Mouse (Mus musculus) brain, embryonic 14.5 days (tissue): Measurements from ENCODE around the gene Lck.

Source experiments
- CTCF ChIP-seq: fragments of 200-500 bp; IDR thresholded peaks from 2 replicates; pipeline ENCODE4 v1.5.1; 2012; ENCODE audit warnings: inconsistent platforms, mild to moderate bottlenecking, moderate library complexity, borderline replicate concordance; ENCODE audit not compliant: insufficient read depth, insufficient read length; ENCODE audit errors: extremely low read depth
- POLR2A ChIP-seq: fragments of 200-500 bp; IDR thresholded peaks from 2 replicates; pipeline ENCODE4 v1.6.1; 2012; ENCODE audit warnings: mild to moderate bottlenecking, inconsistent platforms, borderline replicate concordance; ENCODE audit not compliant: poor library complexity, insufficient read depth, insufficient read length, severe bottlenecking; ENCODE audit errors: extremely low read depth

DNA sequence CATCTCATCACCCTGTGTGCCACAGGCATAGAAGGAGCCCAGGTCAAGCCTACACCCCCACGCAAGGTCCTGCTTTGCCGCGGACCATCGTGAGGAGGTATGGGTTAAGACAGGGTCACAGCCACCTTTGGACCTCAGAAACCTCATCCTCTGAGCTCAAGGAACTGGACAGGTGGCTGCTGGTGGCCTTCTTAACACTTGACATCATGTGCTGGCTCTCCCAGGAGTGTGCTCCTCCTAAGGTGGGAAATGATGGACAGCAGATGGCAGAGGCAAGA is 409 bp downstream of the Lck start:
- no peak for TF ChIP-seq CTCF
- TF ChIP-seq POLR2A, result no peak
